Mouse (Mus musculus) c-Kit-positive CD71-positive TER-119-positive erythroid progenitor cells, embryonic 14.5 days (primary cell): ENCODE measurements around the gene Col4a2.

Source experiments
- DNase-seq: peaks from one replicate; pipeline ENCODE4 v3.0.0-alpha.2; 2013; ENCODE audit warnings: low spot score

Col4a2 gene

DNA sequence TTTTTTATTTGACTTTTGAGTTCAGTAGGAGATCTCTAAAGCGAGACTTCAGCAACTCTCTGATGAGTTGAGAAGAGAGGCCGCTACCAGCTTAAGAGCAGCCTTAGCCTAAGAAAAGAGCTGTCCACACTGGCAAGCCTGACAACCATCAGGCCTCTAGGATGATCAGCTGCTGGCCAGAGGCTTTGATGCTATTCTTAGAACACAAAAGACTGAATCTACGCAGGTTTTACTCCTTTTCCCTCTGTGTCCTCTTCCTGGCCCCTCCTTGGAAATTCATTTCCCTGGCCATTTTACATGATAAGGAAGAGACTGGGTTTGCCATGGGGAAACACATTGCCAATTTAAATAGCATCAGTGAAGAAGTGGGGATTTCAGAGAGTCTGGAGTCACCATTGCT lies 70.8 kb downstream of the Col4a2 start:
- no peak for DNase-seq

DNA sequence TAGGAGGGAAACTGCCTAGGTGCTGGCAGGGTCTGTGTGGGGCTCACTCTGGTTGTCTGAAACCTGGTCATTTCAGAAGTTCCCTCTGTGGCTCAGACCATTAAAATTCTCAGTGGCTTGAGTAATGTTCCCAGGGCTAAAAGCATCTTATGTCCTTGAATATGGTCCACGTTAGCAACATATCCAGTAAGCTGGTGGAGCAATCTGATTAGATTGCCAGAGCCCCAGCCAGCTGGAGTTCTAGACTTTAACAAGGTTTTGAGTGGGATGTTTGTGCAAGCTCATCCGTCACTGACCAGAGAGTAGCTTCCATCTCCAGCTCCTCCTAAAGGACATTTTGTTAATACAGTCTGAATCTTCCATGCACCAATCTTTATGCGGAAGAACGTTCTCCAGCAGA lies 72.2 kb downstream of the Col4a2 start:
- DNase-seq: no peak

DNA sequence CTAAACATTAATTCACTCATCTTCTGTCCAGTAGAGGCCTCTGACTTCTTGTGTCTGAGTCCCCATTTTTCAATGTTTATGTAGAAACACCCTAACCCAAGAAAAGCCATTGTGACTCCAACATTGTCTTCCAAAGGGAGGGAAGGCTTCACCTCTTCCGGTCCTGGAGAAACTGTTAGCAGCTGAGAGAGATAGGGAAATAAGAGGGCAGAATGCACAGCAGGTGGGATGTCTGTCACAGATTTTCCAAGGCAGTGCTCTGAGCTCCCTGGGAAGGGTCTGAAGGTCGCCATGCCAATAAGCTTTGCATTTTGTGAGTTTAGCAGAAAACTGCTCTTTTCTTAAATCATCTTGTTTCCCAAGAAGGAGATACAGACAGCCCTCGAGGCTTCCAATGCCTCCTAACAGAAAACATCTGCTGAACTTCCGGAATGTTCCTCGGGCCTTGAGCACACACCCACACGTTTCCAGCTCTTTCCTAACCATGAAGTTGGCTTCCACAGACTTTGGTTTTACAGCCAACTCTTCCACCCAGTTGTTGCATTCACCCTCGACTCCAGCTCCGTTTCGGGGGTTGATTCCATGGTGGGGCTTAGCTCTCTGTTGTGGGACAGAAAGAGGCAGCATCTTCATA lies 72.8 kb downstream of the Col4a2 start:
- no peak for DNase-seq

DNA sequence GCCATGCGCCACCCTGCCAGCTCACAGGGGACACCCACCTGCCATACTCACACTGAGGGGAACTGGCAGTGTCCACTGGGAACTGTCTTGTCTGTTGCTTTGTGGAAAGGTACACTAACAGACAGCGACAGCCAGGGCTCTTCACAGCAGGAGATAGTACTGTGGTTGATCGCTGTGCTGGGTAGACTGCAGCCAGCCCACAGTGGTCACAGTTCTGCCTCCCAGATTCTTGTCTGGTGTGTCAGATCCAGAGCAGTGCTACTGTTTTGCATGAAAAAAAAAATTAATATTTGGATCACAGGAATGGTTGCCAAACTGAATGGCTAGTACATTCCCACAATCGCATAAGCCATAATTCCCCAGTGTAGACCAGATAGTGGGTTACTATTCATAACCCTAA lies 74.7 kb downstream of the Col4a2 start:
- DNase-seq: no peak

DNA sequence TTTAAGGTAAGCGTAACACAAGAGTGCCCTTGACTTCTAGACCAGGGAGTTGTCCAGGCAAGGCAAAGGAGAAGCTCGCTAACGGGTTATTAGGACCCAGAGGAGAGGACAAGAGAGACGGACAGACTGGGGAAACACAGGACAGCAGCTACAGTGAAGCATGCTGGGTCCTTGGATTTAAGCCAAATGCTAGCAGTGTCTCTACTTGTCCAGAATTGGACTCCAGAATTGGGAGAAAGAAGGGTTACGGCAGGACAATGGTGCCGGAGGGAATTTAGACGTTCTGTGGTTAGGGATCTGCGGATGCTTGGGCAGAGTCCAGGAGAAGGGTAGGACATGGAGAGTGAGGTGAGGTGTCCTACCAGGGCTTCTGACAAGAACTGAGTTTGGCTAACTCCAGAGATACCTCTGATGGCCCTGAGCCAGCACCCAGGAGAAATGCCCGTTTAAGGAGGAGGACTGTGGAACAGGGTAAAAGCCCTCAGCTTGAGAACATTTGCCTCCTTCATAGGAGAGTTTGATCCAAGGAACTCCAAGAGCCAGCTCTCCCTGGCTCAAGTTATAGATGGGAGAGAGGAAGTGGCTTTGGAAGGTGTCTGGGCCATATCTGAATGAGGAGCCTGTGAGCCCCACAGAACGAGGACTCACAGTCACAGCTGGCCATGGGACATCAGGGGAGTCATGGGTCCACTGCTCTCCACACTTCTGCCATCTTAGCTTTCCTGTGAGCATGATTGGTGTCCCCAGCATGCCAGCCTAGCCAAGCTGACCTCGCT lies 76.9 kb downstream of the Col4a2 start:
- no peak for DNase-seq

DNA sequence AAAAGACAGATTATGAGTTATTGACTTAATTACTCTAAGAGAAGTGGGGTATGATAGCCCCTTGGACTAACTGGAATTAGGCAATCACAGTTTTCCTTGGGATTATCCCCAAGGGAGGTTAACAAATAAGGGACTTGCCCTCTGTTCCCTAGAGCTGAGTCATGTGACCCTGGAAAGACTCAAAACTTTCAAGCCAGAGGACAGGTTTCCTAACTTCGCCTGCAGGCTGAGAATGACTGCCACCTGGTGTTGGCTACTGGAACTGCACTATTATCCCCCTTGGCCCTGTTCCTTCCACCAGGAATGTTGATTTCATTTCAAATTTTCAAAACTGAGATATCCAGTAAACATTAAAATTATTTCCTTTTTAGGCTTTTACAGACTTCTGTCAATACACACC lies 80.1 kb downstream of the Col4a2 start:
- DNase-seq: peak; percentile 16

DNA sequence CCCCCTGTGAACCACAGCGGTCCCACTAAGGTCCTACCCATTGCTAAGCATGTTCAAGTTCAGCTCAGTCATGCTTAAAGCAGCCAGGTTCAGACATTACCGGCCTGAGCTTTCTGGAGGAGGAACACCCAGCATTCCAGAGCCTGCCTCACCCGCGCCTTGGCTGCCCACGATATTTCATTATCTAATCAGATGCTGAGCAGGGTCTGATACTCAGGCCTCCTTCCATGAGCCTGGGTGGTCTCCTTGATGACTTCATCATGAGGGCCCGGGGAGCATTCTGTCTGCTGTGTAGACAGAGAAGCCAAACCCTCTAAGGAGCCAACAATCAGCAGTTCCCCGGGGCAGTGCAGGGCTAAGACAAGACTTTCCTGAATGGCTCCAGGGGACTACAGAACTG lies 80.6 kb downstream of the Col4a2 start:
- no peak for DNase-seq

DNA sequence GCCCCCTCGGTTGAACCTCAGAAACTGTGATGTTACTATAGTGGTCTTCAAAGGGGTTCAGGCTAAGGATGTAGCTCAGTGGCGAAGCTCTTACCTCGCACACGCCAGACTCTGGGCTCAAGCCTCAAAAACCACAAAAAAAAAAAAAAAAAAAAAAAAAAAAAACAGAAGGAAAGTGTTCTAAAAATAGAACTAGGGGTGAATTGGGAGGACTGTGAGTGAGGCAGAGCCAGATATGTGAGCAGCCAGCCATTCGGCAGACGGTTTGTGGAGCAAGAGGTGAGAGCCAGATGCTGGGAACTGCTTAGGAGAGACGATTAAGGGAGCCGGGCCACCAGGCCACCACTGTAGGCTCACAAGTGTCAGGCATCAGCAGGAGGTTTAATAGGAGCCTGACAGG lies 81.0 kb downstream of the Col4a2 start:
- no peak for DNase-seq

DNA sequence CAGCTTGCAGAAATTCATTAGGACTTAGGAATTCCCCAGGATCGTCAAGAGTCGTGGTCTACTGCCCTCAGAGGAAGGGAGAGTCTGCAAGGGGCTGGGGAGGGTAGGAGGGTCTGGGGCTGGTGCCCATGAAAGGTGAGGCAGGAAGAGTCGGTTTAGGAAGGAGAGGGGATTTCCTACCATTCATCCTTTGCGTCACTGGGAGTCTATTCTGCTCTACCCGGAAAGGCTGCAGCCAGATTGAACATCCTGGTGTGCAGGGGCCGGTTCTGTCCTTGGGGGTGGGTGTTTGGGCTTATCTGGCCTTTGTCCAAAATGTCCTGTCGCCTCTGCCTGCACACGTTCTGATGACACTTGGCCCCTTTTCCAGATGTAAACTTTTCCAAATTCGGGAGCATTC lies 82.2 kb downstream of the Col4a2 start:
- no peak for DNase-seq

DNA sequence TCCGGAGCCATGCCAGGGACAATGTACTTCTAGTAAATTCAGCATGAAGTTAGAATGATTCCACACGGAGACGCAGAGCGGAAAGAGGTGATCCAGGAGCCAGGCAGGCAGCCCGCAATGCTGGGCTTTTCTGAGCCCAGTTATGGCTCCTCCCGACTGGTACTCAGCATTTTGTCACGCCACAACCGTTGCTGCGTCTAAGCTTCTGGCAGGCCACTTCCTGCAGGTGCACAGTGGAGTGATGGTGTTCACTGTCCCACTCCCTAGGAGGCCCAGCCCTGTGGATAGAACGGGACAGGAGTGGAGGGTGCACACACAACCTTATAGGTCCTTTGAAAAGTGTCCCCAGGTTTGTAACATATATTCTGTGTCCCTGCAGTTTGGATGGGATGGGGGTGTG lies 83.0 kb downstream of the Col4a2 start:
- DNase-seq: no peak

DNA sequence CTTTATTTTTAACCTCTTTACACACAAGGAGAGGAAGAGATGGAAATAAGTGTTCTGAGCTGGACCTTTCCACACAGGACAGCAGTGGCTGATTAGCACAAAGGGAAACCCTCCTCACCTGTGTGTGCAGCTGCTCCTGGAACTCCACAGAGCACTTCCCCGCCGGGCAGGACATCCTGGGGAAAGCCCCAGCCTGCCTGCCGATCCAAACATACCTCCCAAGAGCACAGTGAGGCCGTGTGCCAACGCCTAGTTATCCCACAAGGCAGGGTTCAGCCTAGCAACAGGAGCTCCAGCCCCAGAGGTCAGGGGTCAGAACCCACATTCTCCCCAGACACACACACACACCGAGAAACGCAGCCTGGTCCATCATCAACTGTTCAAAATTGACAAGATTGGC lies 83.5 kb downstream of the Col4a2 start:
- no peak for DNase-seq

DNA sequence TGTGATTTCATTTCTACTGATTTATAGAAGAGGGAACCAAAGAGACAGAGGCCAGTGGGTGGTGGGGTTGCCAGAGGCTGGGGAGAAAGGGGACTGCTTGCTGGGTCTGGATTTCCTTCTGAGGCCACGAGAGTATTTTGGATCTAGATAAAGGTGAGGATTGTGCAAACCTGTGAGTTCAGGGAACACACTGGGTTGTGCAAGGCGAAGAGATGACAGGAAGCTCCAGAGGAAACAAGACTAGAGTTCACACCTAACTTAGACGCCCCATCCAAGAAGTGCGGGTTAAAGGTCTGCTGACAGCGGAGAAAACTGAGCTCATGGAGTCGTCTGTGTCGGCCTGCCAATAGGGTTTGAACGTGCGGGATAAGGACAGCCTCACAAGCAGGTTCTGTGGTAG lies 84.5 kb downstream of the Col4a2 start:
- DNase-seq: no peak

DNA sequence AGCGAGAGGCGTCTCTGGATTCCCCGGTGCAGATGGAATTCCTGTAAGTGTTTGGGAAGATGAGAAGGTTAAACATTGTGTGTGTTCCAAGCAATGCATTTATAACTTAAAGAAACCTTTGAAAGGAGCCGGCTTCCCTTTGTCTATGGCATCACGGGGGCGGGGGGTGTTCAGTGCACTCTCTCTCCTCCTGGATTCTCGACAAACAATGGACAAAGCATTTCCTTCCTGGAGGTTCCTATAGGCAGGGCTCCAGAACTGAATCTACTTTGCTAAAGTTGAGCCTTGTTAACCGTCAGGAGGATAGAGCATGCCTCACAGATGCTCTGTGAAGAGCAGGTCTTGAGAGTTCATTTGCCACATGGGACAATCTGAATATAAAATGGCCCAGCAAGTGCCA lies 87.1 kb downstream of the Col4a2 start:
- no peak for DNase-seq

DNA sequence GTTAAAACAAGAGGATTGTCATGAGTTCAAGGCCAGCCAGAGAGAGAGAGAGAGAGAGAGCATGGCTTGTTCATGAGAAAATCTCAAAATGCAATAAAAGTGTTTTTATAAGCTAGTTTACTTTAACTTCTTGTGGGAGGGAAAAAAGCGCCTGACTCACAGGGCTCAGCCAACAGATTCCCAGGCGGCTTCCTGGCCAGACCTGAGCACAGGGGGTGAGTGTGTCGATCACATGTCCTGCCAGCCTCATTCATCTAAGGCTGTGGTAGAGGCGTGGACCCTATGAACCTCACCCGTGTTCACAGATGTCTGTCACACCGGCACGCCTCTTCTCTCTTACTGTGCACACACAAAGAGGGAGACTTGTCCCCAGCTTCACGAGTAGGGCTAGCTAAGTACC lies 87.6 kb downstream of the Col4a2 start:
- no peak for DNase-seq

DNA sequence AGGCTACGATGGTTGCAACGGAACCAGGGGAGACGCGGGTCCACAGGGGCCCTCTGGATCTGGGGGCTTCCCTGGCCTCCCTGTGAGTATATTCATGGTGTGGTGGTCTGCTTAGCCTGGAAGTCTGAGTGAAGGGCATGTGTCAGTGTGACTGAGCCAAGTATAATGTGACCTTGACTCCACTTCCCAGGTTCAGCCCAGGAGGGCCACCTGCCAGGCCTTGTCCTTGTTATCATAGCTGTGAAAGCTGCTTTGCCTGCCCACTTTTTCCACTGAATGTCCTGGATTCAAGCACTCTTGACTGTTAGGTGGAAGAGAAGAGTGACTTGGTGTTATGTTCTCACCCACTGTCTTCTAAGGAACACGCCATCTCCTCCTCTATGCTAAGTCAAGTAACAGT lies 88.6 kb downstream of the Col4a2 start:
- no peak for DNase-seq

DNA sequence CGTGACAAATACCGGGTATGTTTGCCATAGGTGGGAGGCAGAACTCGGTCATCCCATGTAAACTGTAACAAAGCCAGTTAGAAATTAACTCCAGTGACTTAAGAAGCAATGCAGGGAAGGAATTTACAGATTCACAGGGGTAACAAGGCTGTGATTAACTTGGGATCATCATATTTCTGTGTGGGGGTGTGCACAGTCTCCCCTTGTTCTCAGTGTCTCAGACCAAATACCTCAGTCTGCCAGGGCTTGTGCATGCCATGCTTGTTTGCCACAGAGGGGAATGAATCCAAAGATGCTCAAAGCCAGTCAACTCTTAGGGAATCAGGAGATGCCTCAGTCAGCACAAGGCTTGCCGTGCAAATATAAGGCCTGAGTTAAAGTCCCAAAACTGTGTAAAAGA lies 89.6 kb downstream of the Col4a2 start:
- no peak for DNase-seq

DNA sequence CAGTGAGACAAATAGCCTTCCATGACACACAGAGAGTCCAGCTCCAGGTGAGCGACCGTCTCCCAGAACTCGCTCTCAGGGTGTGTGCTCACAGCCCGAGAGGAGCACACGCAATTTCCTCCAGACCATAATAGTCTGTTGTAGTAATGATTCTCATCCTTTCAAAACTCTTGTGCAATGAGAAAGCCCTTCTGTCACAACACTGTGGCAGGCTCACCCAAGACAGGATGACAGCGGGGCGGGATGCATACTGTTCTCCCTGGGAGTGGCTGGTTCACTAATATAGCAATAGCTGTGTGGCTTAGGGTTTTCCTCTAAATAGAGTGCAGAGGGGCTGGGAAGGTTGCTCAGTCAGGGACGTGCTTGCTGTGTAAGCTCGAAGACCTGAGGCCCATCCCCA lies 91.2 kb downstream of the Col4a2 start:
- DNase-seq: no peak

DNA sequence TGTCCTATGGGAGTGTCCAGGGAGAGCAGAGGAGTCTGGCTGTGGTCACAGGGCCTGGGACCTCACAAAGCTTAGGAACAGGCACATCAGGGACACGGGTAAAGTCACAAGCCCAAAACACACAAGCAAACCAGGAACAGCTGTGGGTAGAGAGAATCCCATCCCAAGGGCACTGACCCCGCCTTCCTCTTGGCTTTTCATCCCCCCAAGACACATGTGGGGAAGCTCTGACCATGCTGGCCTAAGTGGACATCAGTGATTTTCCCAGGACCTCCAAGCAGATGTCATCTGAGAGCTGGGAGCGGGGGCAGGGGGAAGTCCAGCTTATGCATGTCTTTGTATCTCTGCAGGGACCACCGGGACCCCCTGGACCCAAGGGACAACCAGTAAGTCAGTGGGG lies 92.0 kb downstream of the Col4a2 start:
- no peak for DNase-seq

DNA sequence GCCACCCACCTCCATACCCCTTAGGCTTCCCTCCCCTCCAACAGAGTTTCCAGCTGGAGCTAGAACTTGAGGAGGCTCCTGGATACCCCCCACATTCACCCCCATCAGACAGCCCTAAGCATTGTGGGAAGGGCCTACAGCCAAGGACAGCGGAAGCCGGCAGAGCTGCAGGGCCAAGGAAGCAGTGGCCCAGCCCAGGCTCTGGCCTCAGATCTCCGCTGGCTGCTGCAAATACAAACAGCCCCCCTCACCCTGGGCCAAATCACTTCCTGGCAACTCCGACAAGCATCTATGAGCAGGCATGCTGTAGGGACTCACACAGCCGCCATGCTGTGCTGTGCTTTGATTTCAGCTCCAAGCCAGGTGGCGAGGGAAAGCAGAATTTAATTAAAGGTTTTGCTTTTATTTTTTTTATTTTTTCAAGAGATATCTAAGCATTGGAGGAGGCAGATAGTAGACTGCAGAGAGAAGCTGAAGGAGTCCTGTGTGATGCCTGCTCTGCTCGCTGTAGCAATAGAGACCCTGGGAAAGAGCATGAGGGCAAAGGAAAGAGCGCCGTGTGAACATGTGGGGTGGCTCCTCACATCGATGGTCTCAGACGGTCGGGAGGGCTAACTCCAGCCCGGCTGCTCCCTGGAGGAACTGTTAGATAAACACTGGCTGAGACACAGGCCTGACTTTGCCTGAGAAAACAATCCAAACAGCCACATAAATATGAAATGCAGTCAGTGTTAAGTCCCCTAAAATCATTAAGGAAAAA lies 93.3 kb downstream of the Col4a2 start:
- DNase-seq: no peak

DNA sequence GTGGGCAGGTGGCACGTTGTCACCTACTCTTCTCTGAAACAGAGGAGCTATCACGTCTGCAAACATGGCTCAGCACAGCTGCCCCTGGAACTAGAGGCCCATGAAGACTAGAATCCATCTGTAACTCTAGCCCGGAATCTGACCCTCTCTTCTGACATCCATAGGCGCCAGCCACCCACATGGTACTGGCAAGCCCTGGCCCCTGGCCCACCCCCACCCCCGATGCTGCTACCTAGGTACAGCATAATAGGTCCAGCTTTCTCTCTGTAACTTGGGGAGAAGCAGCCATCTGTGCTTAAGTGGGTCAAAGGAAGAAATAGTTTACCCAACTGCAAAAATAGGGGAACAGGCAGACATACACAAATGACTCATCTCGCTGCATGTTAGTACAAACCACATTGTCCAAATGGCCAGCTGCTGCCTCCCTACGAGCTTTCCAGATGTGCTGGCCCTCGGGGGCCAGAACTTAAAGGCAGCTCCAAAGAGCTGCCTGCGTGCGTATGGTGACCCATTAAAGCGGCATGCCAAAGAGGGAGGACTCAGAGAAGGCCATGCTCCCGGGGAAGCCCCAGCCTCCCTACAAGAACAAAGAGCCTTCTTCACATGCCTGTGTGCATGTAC lies 99.0 kb downstream of the Col4a2 start:
- no peak for DNase-seq

DNA sequence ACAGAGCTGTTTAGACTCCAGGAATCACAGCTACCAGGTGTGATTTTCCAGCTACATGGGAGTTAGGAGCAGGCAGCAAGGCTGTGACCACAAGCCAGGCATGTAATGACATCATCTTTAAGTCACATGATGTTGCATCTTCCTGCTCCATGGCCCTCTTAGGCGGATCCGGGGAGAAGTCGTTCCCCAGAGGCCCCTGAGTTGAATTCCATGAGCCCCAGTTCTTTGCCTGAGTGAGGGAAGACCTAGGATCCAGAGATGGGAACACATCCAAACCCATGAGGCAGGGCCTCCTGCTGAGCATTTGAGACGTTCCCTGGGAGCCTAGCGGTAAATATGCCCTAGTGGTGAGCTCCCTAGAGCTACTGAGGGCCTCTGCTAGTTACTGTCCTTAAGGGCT lies 99.8 kb downstream of the Col4a2 start:
- DNase-seq: no peak

DNA sequence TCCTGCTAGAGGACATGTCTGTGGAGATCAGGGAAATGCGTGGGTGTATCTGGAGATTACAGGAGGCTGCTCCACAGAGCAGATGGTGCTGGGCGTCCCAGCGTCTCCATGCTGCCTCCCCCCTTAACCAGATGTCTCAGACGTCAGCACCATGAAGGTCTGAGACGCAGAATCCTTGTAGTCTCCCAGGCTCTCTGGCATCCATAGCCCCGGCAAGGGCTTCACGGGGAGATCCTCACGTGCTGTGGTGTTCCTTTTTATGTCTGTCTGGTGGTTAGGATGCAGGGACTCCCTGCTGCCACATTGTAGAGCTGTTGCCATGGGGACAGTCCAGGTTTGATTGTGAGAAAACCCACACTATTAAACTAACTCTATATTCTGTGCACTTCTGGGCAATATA lies 101.7 kb downstream of the Col4a2 start:
- DNase-seq: no peak

DNA sequence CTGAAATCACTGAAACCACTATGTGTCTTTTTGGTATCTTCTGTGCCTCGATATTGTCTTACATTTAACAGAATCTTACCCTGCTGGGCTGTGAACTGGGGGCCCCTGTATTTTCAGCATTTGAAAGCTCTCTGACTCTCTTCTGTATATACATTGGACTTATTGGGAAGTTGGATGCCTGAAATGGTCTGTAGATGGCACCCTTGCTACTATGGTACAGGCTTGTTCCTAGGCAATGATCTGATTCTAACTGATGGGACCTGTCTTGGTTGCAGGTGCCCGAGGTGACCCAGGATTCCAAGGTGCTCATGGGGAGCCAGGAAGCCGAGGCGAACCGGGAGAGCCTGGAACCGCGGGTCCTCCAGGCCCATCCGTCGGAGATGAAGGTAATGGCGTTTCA lies 102.5 kb downstream of the Col4a2 start:
- no peak for DNase-seq
